Mouse (Mus musculus) forebrain, embryonic 15.5 days (tissue): ENCODE measurements at regions not wholly inside any gene's neighbourhood (a gene's known extent, or its start where the extent isn't known, plus 50 kb on each side); places are given as distances from the start of the nearest gene placed in this dataset.

Source experiments
- ATAC-seq: fragments of 200-750 bp; cut with Nextera tagmentation; replicated peaks from 2 replicates; pipeline ENCODE4 v1.8.0; 2017; ENCODE audit warnings: mild to moderate bottlenecking, moderate TSS enrichment, moderate library complexity
- H3K27ac ChIP-seq: fragments of 300-500 bp; sonication (generic); replicated peaks from 2 replicates; pipeline ENCODE4 v1.5.1; 2015; ENCODE audit warnings: mild to moderate bottlenecking, inconsistent platforms
- H3K27me3 ChIP-seq: fragments of 300-500 bp; sonication (generic); 2 replicates; pipeline ENCODE4 v1.6.1; 2015; ENCODE audit warnings: inconsistent platforms
- H3K36me3 ChIP-seq: fragments of 300-500 bp; sonication (generic); 2 replicates; pipeline ENCODE4 v1.6.1; 2015; ENCODE audit warnings: mild to moderate bottlenecking, inconsistent platforms
- H3K4me1 ChIP-seq: fragments of 300-500 bp; sonication (generic); 2 replicates; pipeline ENCODE4 v1.6.1; 2015; ENCODE audit warnings: inconsistent platforms
- H3K4me2 ChIP-seq: fragments of 300-500 bp; sonication (generic); replicated peaks from 2 replicates; pipeline ENCODE4 v1.6.1; 2015; ENCODE audit warnings: mild to moderate bottlenecking, inconsistent platforms
- H3K4me3 ChIP-seq: fragments of 300-500 bp; sonication (generic); 2 replicates; pipeline ENCODE4 v1.5.1; 2015; ENCODE audit warnings: mild to moderate bottlenecking, inconsistent platforms
- H3K9ac ChIP-seq: fragments of 300-500 bp; sonication (generic); replicated peaks from 2 replicates; pipeline ENCODE4 v1.6.1; 2015; ENCODE audit warnings: mild to moderate bottlenecking, inconsistent platforms
- H3K9me3 ChIP-seq: fragments of 300-500 bp; sonication (generic); 2 replicates; pipeline ENCODE4 v1.6.1; 2016; ENCODE audit warnings: inconsistent platforms
- WGBS: fragments of 180-500 bp; shearing (Covaris S2); methylation state at CpG from one replicate; pipeline ENCODE4 v1.1.7; 2015; ENCODE audit warnings: mixed read lengths; 5-methylcytosine and 5-hydroxymethylcytosine counted together

DNA sequence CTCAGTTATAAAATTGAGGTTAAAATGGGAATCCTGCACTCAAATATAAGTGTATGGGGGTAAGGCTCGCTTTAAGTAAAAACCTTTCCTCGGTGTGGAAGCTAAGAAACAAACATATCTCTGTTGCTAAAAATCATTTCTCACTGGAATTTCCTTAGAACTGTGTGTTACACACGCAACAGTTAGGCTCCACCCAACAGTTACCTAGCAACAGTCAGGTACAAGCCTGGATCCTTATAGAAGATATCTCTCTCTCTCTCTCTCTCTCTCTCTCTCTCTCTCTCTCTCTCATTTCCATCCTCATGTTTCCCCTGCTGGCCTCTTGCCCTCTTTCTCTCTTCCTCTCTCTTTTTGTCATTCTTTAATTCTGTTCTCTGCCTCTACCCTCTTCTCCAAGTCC is 211.1 kb upstream of the Cxadr start:
- no peak for ATAC-seq
- H3K4me2 ChIP-seq = no peak overlapping the region
- no peaks in the 10 kb centered on the region for H3K9me3 ChIP-seq
- H3K27ac ChIP-seq = no peak overlapping the region
- H3K9ac ChIP-seq = no peak overlapping the region
- no peak overlapping the region for H3K4me3 ChIP-seq
- H3K36me3 ChIP-seq = no peaks in the 10 kb centered on the region
- 71% methylated on average over 3 of the region's 3 CpGs for WGBS
- H3K4me1 ChIP-seq = no peaks in the 10 kb centered on the region
- no peaks in the 10 kb centered on the region for H3K27me3 ChIP-seq

DNA sequence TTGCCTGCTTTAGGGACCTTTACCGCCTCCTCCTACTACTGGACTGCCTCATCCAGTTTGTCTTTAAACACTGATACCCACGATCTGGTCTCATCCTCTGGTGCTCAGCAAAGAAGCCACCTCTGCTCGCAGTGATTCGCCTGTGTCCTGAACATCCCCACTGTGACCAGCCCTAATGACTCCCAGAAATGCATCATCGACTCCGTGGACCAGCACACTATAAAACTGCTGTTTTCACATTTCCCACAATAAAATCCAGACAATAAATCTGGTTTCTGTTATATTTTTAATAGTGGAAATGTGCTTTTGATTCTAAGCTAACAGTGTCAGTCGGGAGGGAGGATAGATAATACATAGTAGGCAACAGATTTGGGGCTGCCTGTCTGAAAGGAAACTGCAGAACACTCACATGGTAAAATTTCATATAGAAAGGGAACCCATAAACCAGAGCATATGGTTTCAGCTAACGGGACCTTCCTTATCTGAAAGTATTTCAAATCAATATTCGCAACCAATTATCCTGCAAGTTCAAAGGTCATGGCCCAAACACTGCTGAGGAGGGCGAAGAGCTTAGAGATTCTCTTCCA is 233.7 kb upstream of the Cxadr start:
- H3K27me3 ChIP-seq = no peaks in the 10 kb centered on the region
- H3K4me2 ChIP-seq = no peak overlapping the region
- no peak for ATAC-seq
- no peaks in the 10 kb centered on the region for H3K9me3 ChIP-seq
- 86% methylated on average over 10 of the region's 10 CpGs for WGBS
- H3K4me3 ChIP-seq = no peak overlapping the region
- H3K36me3 ChIP-seq = no peaks in the 10 kb centered on the region
- no peak overlapping the region for H3K9ac ChIP-seq
- H3K4me1 ChIP-seq = no peaks in the 10 kb centered on the region
- no peak overlapping the region for H3K27ac ChIP-seq

DNA sequence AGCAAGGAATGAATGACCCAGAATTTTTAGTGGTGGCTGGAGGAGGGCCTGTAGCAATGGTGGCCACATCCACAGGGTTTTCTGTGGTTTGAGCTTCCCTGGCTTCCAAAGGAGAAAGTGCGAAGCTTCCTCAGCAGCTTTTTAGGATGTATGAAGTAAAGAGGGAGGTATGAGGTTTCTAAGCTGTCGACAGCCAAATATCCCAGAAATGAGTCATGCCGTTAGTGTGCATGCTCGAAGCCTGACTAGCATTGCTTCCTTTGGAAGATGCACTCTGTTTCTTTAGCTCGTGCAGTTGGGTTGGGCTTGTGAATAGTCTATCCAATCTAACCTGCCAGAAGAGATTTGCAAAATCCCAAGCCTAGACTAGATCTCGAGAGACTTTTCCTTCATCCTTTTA is 240.8 kb upstream of the Cxadr start:
- 90% methylated on average over 6 of the region's 6 CpGs for WGBS

DNA sequence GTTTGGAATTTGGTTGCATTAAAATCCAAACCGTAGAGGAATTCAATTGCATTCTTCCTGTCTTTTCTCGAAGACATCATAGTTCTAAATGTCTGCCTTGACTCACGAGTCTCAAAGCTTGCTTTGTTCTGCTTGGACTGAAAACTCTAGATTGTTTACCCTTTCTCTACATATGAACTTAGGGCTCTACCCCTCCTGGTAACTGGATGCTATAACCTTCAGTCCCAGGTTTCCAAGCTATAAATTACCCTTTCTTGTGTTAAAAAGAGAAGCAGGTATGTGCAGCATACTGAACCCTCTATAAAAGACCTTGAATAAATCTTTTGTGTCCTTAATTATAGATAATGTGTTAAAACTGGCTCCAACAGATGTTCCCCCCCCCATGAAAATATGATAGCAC is 243.7 kb upstream of the Cxadr start:
- Histone ChIP-seq H3K27ac (no peak overlapping the region), H3K27me3 (no peaks in the 10 kb centered on the region), H3K4me2 (no peak overlapping the region), H3K36me3 (no peaks in the 10 kb centered on the region), H3K4me3 (no peak overlapping the region), H3K4me1 (no peaks in the 10 kb centered on the region), H3K9me3 (no peaks in the 10 kb centered on the region), H3K9ac (no peak overlapping the region)
- 47% methylated on average over 3 of the region's 3 CpGs for WGBS
- ATAC-seq = no peak

More for the DNA sequence above, 240.8 kb upstream of the Cxadr start:
- ATAC-seq = no peak
- Histone ChIP-seq H3K9ac (no peak overlapping the region), H3K4me2 (no peak overlapping the region), H3K4me3 (no peak overlapping the region), H3K4me1 (no peaks in the 10 kb centered on the region), H3K27me3 (no peaks in the 10 kb centered on the region), H3K9me3 (no peaks in the 10 kb centered on the region), H3K27ac (no peak overlapping the region), H3K36me3 (no peaks in the 10 kb centered on the region)

DNA sequence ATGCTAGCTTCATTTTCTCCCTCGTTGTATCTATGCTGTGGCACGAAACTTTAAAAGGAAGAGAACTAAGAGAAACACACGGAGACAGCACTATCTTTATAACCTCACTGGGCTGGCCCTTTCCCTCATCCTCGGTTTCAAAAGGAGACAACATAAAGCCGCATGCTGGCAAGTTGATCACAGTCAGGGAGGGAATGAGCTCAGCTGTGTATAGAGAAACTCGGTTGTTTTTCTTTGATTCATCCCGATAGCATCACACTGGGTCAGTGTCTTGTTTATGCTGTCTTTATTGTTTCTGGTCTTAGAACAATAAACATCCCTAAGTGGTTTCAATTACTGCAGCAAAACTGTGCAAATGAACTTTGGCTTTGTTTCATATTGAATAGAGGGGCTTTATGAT is 249.2 kb upstream of the Cxadr start:
- Histone ChIP-seq H3K27me3 (no peaks in the 10 kb centered on the region), H3K9ac (no peak overlapping the region), H3K4me2 (no peak overlapping the region), H3K36me3 (no peaks in the 10 kb centered on the region), H3K4me3 (no peak overlapping the region), H3K9me3 (no peaks in the 10 kb centered on the region), H3K4me1 (no peaks in the 10 kb centered on the region), H3K27ac (no peak overlapping the region)
- WGBS = 25% methylated on average over 7 of the region's 7 CpGs
- ATAC-seq = no peak

DNA sequence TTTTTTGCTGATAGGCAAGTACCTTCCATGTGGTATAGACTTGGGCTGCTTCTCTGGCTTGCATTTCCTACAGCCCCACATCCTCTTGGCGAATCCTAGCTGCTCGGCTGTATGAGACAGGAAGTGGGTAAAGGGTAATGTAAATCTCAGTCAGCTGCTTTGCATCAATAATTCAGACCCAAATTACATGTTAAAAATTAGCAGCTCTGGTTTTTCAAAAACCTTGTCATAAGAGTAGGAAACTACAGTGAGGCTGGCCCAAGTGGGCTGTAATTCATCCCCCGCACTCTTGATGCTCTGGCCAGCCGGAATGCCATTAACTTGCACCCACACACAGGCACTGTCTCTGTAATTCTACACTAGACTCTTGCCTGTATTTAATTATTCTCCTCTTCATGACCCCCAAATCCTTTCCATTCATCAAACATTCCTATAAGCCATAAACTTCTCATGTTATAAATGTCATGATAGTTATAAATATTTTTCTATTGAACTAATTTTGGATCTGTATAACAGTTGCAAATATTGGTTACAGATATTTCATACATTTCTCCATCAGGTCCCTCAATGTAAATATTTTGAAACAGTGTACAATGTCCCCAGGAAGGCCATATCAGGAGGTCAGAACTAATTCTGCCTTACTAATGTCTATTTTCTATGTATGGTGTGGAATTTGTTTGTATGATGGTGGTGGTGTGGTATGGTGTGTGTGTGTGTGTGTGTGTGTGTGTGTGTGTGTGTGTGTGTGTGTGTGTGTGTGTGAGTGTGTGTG is 261.0 kb upstream of the Cxadr start:
- H3K9ac ChIP-seq = no peak overlapping the region
- no peaks in the 10 kb centered on the region for H3K27me3 ChIP-seq
- H3K9me3 ChIP-seq = no peaks in the 10 kb centered on the region
- no peak overlapping the region for H3K4me3 ChIP-seq
- H3K27ac ChIP-seq = no peak overlapping the region
- H3K4me1 ChIP-seq = no peaks in the 10 kb centered on the region
- WGBS = 88% methylated on average over 4 of the region's 4 CpGs
- no peak overlapping the region for H3K4me2 ChIP-seq
- no peak for ATAC-seq
- H3K36me3 ChIP-seq = no peaks in the 10 kb centered on the region

DNA sequence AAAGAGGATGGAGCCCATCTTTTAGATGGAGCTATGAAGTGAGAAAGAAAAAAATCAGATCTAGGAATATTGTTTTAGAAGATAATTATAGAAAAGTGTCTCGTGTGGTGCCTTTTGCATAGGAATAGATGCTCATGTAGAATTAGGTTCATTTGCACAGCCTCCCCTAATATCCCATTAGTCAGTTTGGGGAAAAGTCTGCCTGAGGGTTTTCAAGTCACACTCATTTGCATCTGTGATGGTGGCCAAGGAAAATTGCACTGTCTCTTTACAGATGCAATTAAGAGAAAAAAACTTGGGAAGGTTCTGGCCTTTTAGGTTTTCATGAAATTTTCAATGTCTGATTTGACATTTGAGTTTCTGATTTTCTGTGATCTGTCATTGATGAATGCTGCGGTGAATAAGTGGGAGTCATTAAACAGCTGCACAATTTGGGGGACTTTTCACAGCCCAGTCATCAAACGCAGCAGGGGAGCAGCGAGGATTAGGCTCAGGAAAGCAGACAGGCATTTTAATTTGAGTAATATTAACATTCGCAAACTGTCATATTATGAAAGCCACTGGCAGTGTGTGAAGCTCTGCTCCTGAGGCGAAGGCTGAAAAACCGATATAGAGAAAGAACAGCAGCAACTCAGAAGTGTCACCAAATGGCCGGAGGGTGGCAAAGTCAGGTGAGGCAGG is 281.5 kb upstream of the Cxadr start:
- H3K4me3 ChIP-seq = no peak overlapping the region
- peak; percentile 88 for ATAC-seq
- WGBS = 18% methylated on average over 8 of the region's 8 CpGs
- peak overlapping the region; percentile 64 for H3K27ac ChIP-seq
- no peak overlapping the region for H3K4me2 ChIP-seq
- H3K27me3 ChIP-seq = no peaks in the 10 kb centered on the region
- no peaks in the 10 kb centered on the region for H3K9me3 ChIP-seq
- no peaks in the 10 kb centered on the region for H3K36me3 ChIP-seq
- H3K4me1 ChIP-seq = peaks cover 16% of the 10 kb centered on the region; the same call in 1 of the 2 replicates
- no peak overlapping the region for H3K9ac ChIP-seq

DNA sequence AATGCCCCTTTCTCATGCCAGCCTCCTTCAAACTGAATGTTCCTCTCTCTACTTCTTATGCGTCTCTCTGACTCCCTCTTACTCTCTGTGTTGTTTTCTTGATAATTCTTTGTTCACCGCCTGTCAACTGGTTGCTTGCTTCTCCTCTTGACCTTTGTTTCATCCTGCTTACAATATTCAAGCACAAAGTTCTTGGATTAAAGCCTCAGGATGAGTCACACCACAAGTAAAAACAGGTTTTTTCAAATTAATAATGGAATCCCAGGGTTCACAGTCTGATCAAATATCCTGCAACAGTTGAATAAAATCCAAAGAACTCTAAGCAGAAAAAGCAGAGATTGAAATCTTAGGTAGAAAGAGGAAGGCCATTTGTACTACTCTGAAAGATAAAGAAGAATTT is 285.9 kb upstream of the Cxadr start:
- whole genome bisulfite sequencing = 35% methylated on average over 2 of the region's 2 CpGs
- Histone ChIP-seq H3K27me3 (no peaks in the 10 kb centered on the region), H3K36me3 (no peaks in the 10 kb centered on the region), H3K4me1 (peaks cover 17% of the 10 kb centered on the region; the same call in 1 of the 2 replicates), H3K9ac (no peak overlapping the region), H3K4me3 (no peak overlapping the region), H3K27ac (peak overlapping the region; percentile 57), H3K4me2 (no peak overlapping the region), H3K9me3 (no peaks in the 10 kb centered on the region)
- ATAC-seq = no peak

DNA sequence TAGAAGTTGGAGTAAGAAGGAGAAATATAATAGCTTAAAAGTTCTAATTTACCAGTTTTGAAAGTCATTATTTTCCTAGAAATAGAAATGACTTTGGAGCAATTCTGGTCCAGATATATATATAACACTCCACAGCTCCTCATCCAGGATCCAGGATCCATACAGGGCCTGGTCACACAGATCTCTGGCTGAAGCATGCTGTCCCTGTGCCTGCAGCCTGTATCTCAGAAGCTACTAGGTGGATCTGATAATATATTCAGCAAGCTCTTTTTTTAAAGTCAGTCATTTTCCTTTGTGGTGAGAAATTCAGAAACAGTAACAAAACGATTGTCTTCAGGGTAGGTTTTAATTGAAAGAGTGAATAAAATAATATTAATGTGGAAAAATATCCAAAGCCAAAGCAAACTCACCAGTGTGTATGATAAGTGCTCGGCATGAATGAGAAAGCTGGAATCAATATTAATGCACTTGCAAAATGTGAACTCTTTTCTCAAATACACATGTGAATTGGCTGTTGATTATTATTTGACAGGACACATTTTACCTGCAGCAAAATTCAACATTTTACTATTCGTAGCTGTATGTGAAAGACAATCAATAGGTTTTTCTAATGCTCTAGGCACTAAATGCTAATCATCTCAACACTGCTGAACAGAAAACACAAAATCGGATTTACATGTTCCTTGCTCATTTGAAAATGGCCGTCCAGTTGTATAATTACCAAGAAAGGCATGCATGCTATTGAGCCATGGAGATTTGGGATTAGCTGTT is 288.1 kb upstream of the Cxadr start:
- Histone ChIP-seq H3K4me2 (no peak overlapping the region), H3K4me1 (peaks cover 8% of the 10 kb centered on the region; the same call in 1 of the 2 replicates), H3K4me3 (no peak overlapping the region), H3K9me3 (no peaks in the 10 kb centered on the region), H3K36me3 (no peaks in the 10 kb centered on the region), H3K27ac (no peak overlapping the region), H3K9ac (no peak overlapping the region), H3K27me3 (no peaks in the 10 kb centered on the region)
- ATAC-seq = no peak
- WGBS = 67% methylated on average over 5 of the region's 5 CpGs

DNA sequence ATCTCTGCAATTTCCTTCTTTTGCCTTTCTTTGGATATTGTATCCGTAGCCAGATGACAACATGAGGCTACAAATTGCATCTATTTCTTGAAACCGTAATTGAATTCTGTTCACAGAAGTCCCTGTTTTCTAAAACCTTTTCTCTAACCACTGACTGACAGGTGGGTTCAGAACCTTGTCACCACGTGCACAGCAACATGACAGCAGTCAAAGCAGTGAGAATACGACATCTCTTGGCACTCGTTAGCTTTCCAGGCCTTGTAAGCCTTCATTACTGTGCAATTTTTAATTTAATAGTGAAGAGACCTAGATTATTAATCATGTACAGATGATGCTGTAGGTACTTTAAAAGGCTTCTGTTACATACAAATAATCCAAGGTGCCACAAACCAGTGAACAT is 297.3 kb upstream of the Cxadr start:
- Histone ChIP-seq H3K36me3 (no peaks in the 10 kb centered on the region), H3K4me2 (no peak overlapping the region), H3K9ac (no peak overlapping the region), H3K27me3 (no peaks in the 10 kb centered on the region), H3K27ac (no peak overlapping the region), H3K4me1 (no peaks in the 10 kb centered on the region; the same call in 1 of the 2 replicates), H3K4me3 (no peak overlapping the region), H3K9me3 (no peaks in the 10 kb centered on the region)
- WGBS = 39% methylated on average over 5 of the region's 5 CpGs
- ATAC-seq = 0 out of 2 replicates have a peak, but pooled peaks have one; percentile 46

DNA sequence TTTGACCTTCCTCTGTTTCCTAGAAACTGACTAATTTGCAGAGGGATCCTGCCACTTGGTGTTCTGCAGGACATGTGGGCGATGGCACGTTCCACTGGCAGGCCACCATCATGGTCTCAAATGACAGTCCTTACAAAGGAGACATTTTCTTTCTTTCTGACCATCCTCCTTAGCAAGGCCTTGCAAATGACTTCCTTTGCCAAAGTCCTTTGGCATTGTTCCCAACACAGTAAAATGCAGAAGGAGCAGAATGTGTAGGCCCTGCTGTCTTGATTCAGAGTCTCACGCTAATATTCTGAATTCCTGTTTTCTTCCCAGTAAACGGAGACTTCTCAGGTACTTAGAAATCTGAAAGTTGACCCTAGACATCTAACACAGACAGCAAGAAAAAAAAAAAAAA is 308.3 kb upstream of the Cxadr start:
- ATAC-seq = no peak
- H3K4me2 ChIP-seq = no peak overlapping the region
- no peaks in the 10 kb centered on the region for H3K27me3 ChIP-seq
- H3K4me3 ChIP-seq = no peak overlapping the region
- no peak overlapping the region for H3K27ac ChIP-seq
- no peaks in the 10 kb centered on the region for H3K4me1 ChIP-seq
- H3K36me3 ChIP-seq = no peaks in the 10 kb centered on the region
- no peak overlapping the region for H3K9ac ChIP-seq
- WGBS = 59% methylated on average over 4 of the region's 4 CpGs
- no peaks in the 10 kb centered on the region for H3K9me3 ChIP-seq

DNA sequence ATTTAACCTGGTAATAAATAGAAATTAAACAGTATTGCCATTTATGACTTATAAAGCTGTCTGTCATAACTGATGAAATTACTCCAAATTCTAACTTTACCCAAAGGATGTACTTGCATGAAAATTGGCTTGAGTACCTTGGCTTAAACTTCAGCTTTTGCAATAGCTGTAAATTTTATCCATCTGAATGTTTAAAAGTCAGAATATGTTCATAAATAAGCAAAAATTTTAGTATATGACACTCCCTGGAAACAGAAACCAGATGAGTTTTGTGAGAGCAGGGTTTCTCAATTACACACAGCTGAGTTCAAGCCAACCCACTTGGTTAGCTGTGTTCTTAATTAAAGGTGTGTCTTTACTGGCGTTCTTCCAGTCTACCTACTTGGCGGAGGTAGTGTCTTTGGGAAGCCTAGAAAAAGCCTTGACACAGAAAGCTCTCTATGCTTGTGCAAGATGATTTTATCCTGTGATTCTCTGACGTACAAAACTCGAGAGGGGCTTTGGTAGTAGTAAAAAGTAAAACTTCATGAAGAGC is 311.4 kb upstream of the Cxadr start:
- no peaks in the 10 kb centered on the region for H3K27me3 ChIP-seq
- no peak overlapping the region for H3K4me3 ChIP-seq
- no peak for ATAC-seq
- H3K4me2 ChIP-seq = no peak overlapping the region
- H3K36me3 ChIP-seq = no peaks in the 10 kb centered on the region
- H3K4me1 ChIP-seq = peaks cover 12% of the 10 kb centered on the region; the same call in 1 of the 2 replicates
- H3K9ac ChIP-seq = no peak overlapping the region
- no peak overlapping the region for H3K27ac ChIP-seq
- WGBS = 90% methylated on average over 4 of the region's 4 CpGs
- H3K9me3 ChIP-seq = no peaks in the 10 kb centered on the region
